Mouse (Mus musculus): ENCODE measurements around the gene Ankrd9.

Ankrd9 gene

DNA sequence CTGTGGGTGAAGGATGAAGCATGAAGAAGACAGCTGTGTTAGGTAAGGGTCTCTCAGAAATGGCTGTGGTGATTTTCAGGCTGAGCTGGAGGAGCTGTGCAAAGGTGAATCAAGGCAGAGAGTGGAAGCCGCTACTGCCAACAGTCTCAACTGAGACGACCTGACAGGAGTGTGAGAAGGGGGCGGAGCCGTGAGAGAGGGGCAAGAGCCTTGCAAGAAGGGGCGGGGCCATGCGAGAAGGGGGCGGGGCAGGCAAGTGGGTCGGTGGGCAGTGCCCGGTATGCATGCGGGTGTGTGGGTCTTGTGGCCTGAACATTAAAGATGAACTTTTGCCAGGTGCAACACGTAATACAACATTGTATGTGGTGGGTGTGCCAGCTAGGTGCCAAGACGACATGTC, 15.8 kb upstream of the Ankrd9 start:
- CTCF ChIA-PET = interaction anchor here in 2 of 4 experiments (0.6 to 6.8 kb wide), 4 partner anchors 11 to 575 kb away, joined by 3 to 123 read pairs (median 4); partner anchors contain the start of genes Ankrd9 (in 1 of the 2) and Rcor1 (in 1 of the 2)
- POLR2A ChIA-PET = interaction anchor here in 3 of 4 experiments (0.6 to 8.9 kb wide), 8 partner anchors 9 to 239 kb away, joined by 3 to 76 read pairs (median 4); partner anchors contain the start of gene Ankrd9 (in 1 of the 3)

- ChIA-PET POLR2A (interaction anchor here in 3 of 4 experiments (0.9 to 8.9 kb wide), 8 partner anchors 13 to 290 kb away, joined by 3 to 76 read pairs (median 5); partner anchors contain the start of genes Ankrd9 (in 2 of the 3) and Hsp90aa1 (in 1 of the 3)), CTCF (interaction anchor here in 3 of 4 experiments (0.6 to 6.8 kb wide), 7 partner anchors 11 to 359 kb away, joined by 4 to 123 read pairs (median 11); partner anchors contain the start of gene Ankrd9 (in 1 of the 3))
Measured at GRCm38 (mm10) chr12:110993226-110993625, 14.4 kb upstream of the Ankrd9 start.

GRCm38 (mm10) chr12:110992771-110993170, 13.9 kb upstream of the Ankrd9 start:
- CTCF ChIA-PET = interaction anchor here (0.6 to 6.8 kb wide), 31 partner anchors 8 to 575 kb away, joined by 3 to 123 read pairs (median 5); partner anchors contain the start of genes Ankrd9 (in 2 of the 4) and Rcor1 (in 1 of the 4)

DNA sequence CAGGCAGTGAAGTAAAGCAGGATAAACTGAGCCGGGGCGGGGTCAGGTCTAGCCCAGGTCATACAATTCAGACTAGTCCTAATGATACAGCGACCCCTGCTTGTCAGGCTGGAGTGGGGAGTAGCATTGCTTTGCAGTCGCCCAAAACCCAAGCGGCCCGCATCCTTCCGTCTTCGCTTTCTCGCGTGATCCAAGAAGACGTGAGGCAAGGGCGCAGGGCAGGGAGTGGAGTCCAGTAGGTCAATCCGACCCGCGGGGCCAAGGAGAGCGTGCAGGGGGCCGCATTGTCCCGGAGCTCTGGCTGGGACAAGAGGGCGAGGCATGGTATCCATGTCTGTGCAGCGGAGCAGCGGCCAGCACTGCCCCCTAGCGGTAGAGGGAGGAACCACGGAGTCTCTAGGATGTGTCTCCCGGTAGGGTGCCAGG, 13.3 kb upstream of the Ankrd9 start:
- POLR2A ChIA-PET = interaction anchor here (0.6 to 8.9 kb wide), 34 partner anchors 9 to 521 kb away, joined by 3 to 76 read pairs (median 4); partner anchors contain the start of genes Ankrd9 (in 3 of the 4), Rcor1 (in 2 of the 4), Hsp90aa1 (in 1 of the 4) and Wdr20 (in 1 of the 4)

More at GRCm38 (mm10) chr12:110992771-110993170, 13.9 kb upstream of the Ankrd9 start:
- POLR2A ChIA-PET = interaction anchor here (0.6 to 8.9 kb wide), 16 partner anchors 11 to 521 kb away, joined by 3 to 76 read pairs (median 6); partner anchors contain the start of genes Ankrd9 (in 2 of the 4), Hsp90aa1 (in 1 of the 4) and Rcor1 (in 1 of the 4)

GRCm38 (mm10) chr12:110991361-110992127, 12.7 kb upstream of the Ankrd9 start:
- ChIA-PET CTCF (interaction anchor here (0.6 to 6.8 kb wide), 97 partner anchors 8 to 942 kb away, joined by 3 to 123 read pairs (median 4); partner anchors contain the start of genes Rcor1 (in 3 of the 4), Ankrd9 (in 2 of the 4), Hsp90aa1 (in 1 of the 4) and Wdr20 (in 1 of the 4)), POLR2A (interaction anchor here (0.6 to 8.9 kb wide), 36 partner anchors 8 to 289 kb away, joined by 3 to 76 read pairs (median 4); partner anchors contain the start of genes Ankrd9 (in 3 of the 4), Rcor1 (in 2 of the 4), Hsp90aa1 (in 1 of the 4) and Wdr20 (in 1 of the 4))

More for the DNA sequence above, 13.3 kb upstream of the Ankrd9 start:
- CTCF ChIA-PET = interaction anchor here (0.6 to 6.8 kb wide), 94 partner anchors 8 to 943 kb away, joined by 3 to 123 read pairs (median 4); partner anchors contain the start of genes Rcor1 (in 3 of the 4), Ankrd9 (in 2 of the 4), Hsp90aa1 (in 1 of the 4) and Wdr20 (in 1 of the 4)

DNA sequence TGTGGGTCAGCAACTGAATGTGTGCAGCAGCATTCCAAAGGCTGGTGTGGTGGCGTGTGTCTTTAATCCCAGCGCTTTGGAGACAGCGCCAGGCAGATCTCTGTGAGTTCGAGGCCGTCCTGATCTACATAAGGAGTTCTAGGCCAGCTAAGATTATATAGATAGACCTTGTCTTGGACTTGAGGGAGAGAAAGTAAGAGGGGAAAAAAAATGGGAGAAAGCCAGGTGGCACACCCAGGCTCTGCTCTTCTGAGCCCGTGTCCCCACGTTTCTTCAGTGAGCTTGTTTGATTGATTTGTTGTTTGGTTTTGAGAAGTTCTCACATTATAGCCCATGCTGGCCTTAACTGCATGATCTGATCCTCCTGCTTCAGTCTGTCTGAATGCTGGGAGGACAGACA, 11.7 kb upstream of the Ankrd9 start:
- CTCF ChIA-PET = interaction anchor here in 3 of 4 experiments (0.5 to 6.8 kb wide), 11 partner anchors 9 to 108 kb away, joined by 3 to 123 read pairs (median 9); partner anchors contain the start of gene Ankrd9 (in 1 of the 3)

DNA sequence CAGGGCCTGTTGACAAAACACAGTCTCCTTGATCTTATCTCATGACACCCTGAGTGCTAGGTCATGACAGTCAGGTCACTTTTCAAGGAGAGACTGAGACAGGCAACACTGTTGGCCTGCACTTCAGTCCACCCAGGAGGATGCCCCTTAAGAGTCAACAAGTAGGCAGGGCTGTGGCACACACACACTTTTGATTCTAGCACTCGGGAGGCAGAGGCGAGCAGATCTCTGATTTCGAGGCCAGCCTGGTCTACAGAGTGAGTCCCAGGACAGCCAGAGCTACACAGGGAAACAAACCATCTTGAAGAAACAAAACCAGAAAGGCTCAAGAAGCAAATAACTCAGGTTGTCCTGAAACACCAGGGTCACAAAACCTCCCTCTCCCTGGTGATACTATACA, 10.6 kb upstream of the Ankrd9 start:
- ChIA-PET CTCF (interaction anchor here in 2 of 4 experiments (0.6 to 6.8 kb wide), 3 partner anchors 10 to 53 kb away, joined by 3 to 123 read pairs (median 58); partner anchors contain the start of gene Ankrd9 (in 1 of the 2)), POLR2A (interaction anchor here in 3 of 4 experiments (0.9 to 8.9 kb wide), 4 partner anchors 9 to 25 kb away, joined by 3 to 76 read pairs (median 34); partner anchors contain the start of gene Ankrd9 (in 2 of the 3))

More for the DNA sequence above, 11.7 kb upstream of the Ankrd9 start:
- POLR2A ChIA-PET = interaction anchor here in 3 of 4 experiments (0.7 to 8.9 kb wide), 10 partner anchors 10 to 547 kb away, joined by 3 to 76 read pairs (median 4); partner anchors contain the start of genes Ankrd9 (in 2 of the 3), Eif5 (in 1 of the 3) and Rcor1 (in 1 of the 3)

DNA sequence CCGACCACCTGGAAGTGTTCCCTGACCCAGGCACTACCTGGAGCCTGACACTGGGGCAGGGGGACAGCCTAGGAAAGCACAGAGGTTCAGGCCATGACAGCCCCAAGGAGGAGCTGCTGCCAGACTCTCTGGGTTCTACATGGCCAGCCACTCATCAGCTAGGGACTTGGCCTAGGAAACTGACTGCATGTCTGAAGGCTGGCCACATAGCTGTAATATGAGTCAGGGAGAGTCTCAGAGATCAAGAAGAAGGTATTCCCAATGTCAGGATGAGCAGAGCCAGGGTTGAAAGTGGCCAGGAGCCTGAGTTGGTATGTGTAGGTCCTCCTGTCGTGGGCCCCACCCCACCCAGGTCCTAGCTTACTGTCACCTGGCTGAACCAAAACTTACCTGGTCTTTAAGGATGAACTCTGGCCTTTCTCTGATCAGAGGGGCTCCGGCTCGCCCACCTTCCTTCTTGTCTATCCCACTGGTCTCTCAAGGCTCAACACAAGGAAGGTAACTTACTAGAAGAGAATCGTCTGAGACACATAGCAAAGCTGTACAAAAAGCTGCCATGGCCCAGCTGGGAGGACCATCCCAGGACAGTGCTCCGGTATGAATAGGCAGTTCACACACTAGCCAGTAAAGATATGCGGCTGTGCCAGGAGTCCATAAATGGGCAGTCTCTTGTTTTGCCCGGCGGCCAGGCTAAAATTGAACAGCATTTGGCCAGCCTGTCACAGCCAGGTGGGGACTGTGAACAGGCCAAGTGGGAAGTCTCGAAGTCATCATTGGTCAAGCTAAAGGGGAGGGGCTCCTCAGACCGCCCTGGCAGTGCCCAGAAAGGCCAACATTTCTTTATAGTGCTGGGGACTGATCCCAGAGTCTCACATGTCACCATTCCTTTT, 7.9 kb upstream of the Ankrd9 start:
- ChIA-PET CTCF (interaction anchor here in 2 of 4 experiments (0.7 to 1.4 kb wide), 2 partner anchors 8 to 105 kb away, joined by 3 read pairs; no protein-coding TSS in a partner anchor), POLR2A (interaction anchor here (0.6 to 1.5 kb wide), 4 partner anchors 10 to 562 kb away, joined by 3 to 6 read pairs (median 4); no protein-coding TSS in a partner anchor)

GRCm38 (mm10) chr12:110985141-110985540, 6.3 kb upstream of the Ankrd9 start:
- CTCF ChIA-PET = no interaction called here

GRCm38 (mm10) chr12:110984598-110984997, 5.8 kb upstream of the Ankrd9 start:
- ChIA-PET CTCF (no interaction called here), POLR2A (interaction anchor here in 1 of 4 experiments (1.1 to 8.8 kb wide), 3 partner anchors 7 to 227 kb away, joined by 3 to 76 read pairs (median 17); no protein-coding TSS in a partner anchor)

More at GRCm38 (mm10) chr12:110985141-110985540, 6.3 kb upstream of the Ankrd9 start:
- POLR2A ChIA-PET = no interaction called here

GRCm38 (mm10) chr12:110983714-110984113, 4.9 kb upstream of the Ankrd9 start:
- CTCF ChIA-PET = interaction anchor here in 3 of 4 experiments (0.6 to 9.1 kb wide), 4 partner anchors 8 to 21 kb away, joined by 3 to 123 read pairs (median 6); no protein-coding TSS in a partner anchor
- POLR2A ChIA-PET = interaction anchor here in 3 of 4 experiments (0.6 to 8.8 kb wide), 10 partner anchors 8 to 512 kb away, joined by 3 to 79 read pairs (median 5); no protein-coding TSS in a partner anchor

DNA sequence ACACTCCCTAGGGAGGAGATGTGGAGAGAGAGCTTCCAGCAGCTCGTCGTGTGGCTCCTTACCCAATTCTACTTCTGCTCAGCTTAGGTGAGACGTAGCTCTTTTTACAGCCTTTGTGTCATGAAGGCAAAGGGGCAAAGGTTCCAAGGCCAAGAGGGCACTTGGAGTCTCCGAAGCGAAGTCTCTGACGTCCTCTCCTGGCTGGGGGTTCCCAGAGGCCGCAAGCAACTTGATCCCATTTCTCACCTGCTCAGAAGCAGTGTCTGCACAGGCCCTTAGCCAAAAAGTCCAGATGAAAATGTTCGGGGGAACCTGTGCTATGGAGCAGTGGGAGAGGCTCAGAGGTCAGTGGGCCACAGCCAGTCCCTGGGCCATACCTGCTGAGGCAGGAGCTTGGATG, 4.2 kb upstream of the Ankrd9 start:
- ChIA-PET POLR2A (interaction anchor here in 2 of 4 experiments (0.7 to 8.8 kb wide), 11 partner anchors 9 to 553 kb away, joined by 3 to 79 read pairs (median 5); no protein-coding TSS in a partner anchor), CTCF (interaction anchor here in 3 of 4 experiments (0.6 to 9.1 kb wide), 7 partner anchors 9 to 1743 kb away, joined by 3 to 123 read pairs (median 3); no protein-coding TSS in a partner anchor)

- ChIA-PET CTCF (interaction anchor here (0.6 to 9.1 kb wide), 6 partner anchors 10 to 896 kb away, joined by 3 to 123 read pairs (median 4); no protein-coding TSS in a partner anchor), POLR2A (interaction anchor here in 3 of 4 experiments (0.6 to 8.8 kb wide), 19 partner anchors 9 to 279 kb away, joined by 3 to 79 read pairs (median 5); partner anchors contain the start of genes Rcor1 (in 2 of the 3) and Hsp90aa1 (in 1 of the 3))
Measured at GRCm38 (mm10) chr12:110981736-110982135, 2.9 kb upstream of the Ankrd9 start.

- POLR2A ChIA-PET = interaction anchor here in 3 of 4 experiments (0.6 to 8.8 kb wide), 20 partner anchors 8 to 411 kb away, joined by 3 to 79 read pairs (median 4); partner anchors contain the start of genes Hsp90aa1 (in 1 of the 3) and Rcor1 (in 1 of the 3)
Measured at GRCm38 (mm10) chr12:110979808-110980207, 968 bp upstream of the Ankrd9 start.

GRCm38 (mm10) chr12:110977896-110978606, 789 bp downstream of the Ankrd9 start:
- CTCF ChIA-PET = interaction anchor here (0.5 to 9.1 kb wide), 11 partner anchors 14 to 639 kb away, joined by 3 to 123 read pairs (median 3); no protein-coding TSS in a partner anchor
- POLR2A ChIA-PET = interaction anchor here in 3 of 4 experiments (0.5 to 8.8 kb wide), 21 partner anchors 8 to 562 kb away, joined by 3 to 79 read pairs (median 5); partner anchors contain the start of gene Rcor1 (in 2 of the 3)

More at GRCm38 (mm10) chr12:110979808-110980207, 968 bp upstream of the Ankrd9 start:
- CTCF ChIA-PET = interaction anchor here in 2 of 4 experiments (0.9 to 9.1 kb wide), 3 partner anchors 12 to 59 kb away, joined by 3 to 123 read pairs (median 8); partner anchors contain the start of gene Rcor1 (in 1 of the 2)
